Mouse (Mus musculus) lung, embryonic 16.5 days (tissue): ENCODE data around the gene Slc8a3. TPM values are rescaled to one million over a fixed set of nuclear protein-coding genes. Genes with fewer than 3 reads are reported as not detected.
"Not testable (repeated sequence)": the region's sequence is repeated elsewhere in the genome, so short reads cannot be mapped to it uniquely, and the experiment has no call there.

ENCODE experiments used
- ATAC-seq: fragments of 200-750 bp; cut with Nextera tagmentation; 2 replicates; pipeline ENCODE4 v1.8.0; 2017; ENCODE audit warnings: low read depth, mild to moderate bottlenecking, moderate library complexity
- H3K27ac ChIP-seq: fragments of 300-500 bp; sonication (generic); 2 replicates; pipeline ENCODE4 v1.5.1; 2014; ENCODE audit warnings: mild to moderate bottlenecking, control low read depth, low read length
- H3K27me3 ChIP-seq: fragments of 300-500 bp; sonication (generic); 2 replicates; pipeline ENCODE4 v1.6.1; 2014; ENCODE audit warnings: low read depth, low read length, mixed read lengths; ENCODE audit not compliant: control insufficient read depth, insufficient read depth
- H3K36me3 ChIP-seq: fragments of 300-500 bp; sonication (generic); 2 replicates; pipeline ENCODE4 v1.6.1; 2014; ENCODE audit warnings: low read length; ENCODE audit not compliant: control insufficient read depth, insufficient read depth
- H3K4me1 ChIP-seq: fragments of 300-500 bp; sonication (generic); replicated peaks from 2 replicates; pipeline ENCODE4 v1.6.1; 2014; ENCODE audit warnings: low read length, mixed read lengths; ENCODE audit not compliant: control insufficient read depth, insufficient read depth
- H3K4me2 ChIP-seq: fragments of 300-500 bp; sonication (generic); 2 replicates; pipeline ENCODE4 v1.6.1; 2014; ENCODE audit warnings: low read depth, low read length, control low read depth
- H3K4me3 ChIP-seq: fragments of 300-500 bp; sonication (generic); 2 replicates; pipeline ENCODE4 v1.5.1; 2014; ENCODE audit warnings: mild to moderate bottlenecking, low read length, control low read depth
- H3K9ac ChIP-seq: fragments of 300-500 bp; sonication (generic); 2 replicates; pipeline ENCODE4 v1.6.1; 2014; ENCODE audit warnings: low read length, control low read depth
- H3K9me3 ChIP-seq: fragments of 300-500 bp; sonication (generic); 2 replicates; pipeline ENCODE4 v1.6.1; 2016; ENCODE audit warnings: low read length; ENCODE audit not compliant: control insufficient read depth
- WGBS: fragments of 180-500 bp; shearing (Covaris S2); extraction: QIAGEN DNeasy Blood & Tissue Kit; methylation state at CpG from one replicate; pipeline ENCODE4 v1.1.7; 2014; 5-methylcytosine and 5-hydroxymethylcytosine counted together
- polyA plus RNA-seq: library from polyadenylated mRNA; unstranded; fragments of >200 nt; fragmentation: Nextera tagmentation; extraction: Ambion mirVana; gene quantifications from 2 replicates; pipeline ENCODE4 v1.2.1, GENCODE M21; 2015

The Slc8a3 gene
- 0.69 and 0.72 TPM in 2 replicates for polyA plus RNA-seq

DNA sequence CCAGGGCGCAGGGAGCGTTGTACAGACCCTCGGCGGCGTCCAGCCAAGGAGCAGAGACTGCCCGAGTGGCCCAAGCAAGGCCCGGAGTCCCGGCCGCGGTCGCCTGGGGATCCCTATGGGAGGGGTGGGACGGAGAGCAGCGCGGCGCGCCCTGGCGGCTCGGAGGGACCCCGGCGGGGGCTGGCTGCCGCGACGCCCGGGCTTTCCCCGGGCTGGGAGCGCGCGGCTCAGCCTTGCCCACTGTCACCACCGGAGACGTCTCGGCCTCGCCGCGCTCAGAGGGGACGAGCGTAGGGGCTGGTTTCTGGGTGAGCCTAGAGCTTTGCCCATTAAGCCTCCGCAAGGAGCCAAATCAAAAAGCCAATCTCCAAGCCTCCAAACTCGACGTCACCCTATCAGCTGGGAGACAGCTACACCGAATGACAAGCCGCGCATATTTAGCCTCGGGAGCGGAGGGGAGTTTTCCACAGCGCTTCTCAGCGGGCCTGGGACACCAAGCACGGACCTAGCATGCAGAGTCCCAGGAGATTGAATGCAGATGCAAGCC lies at the start of gene Slc8a3:
Gene Slc8a3, minus strand, starts transcription at position 306 of the 547 bp plus-strand sequence.
- H3K27me3 ChIP-seq, result peaks cover 16% of the 10 kb centered on the region
- no peaks in the 10 kb centered on the region for H3K9me3 ChIP-seq
- no peaks in the 10 kb centered on the region for H3K36me3 ChIP-seq
- under 1% methylated on average over 35 of the region's 47 CpGs for WGBS
- H3K27ac ChIP-seq, result no peak within 1 kb of the TSS
- H3K4me3 ChIP-seq, result peak within 1 kb of the TSS; percentile 63
- H3K4me1 ChIP-seq, result no peaks in the 10 kb centered on the region
- peak within 1 kb of the TSS; percentile 70 for H3K9ac ChIP-seq
- ATAC-seq, result peak; percentile 70
- peak within 1 kb of the TSS; percentile 96 for H3K4me2 ChIP-seq

DNA sequence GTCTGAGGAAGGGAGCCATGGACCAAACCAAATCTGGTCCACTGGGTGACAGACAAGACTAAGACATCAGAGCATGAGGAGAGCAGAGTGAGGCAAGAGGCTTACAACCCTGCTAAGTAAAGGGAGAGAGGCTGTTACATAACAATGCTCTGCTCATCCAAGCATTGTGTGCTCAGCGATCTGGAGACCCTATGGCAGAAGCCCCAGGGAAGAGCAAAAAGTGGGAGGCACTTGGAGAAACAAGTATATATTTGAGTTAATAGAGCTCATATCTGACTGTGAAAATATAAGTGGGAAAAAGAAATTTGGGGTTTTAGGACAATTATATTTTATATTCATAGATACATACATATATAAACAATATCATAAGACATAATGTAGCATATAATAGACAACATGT lies 46.4 kb upstream of the Slc8a3 start, which contains the start of gene Gm4787:
Gene Gm4787, minus strand, starts transcription at position 101 of the 400 bp plus-strand sequence.
- WGBS, result 100% methylated on average over 1 of the region's 1 CpGs
- not testable (repeated sequence) for H3K27ac ChIP-seq, H3K4me1 ChIP-seq, H3K36me3 ChIP-seq, H3K9me3 ChIP-seq, H3K4me2 ChIP-seq, H3K4me3 ChIP-seq, ATAC-seq, H3K9ac ChIP-seq, H3K27me3 ChIP-seq

GRCm38 (mm10) chr12:81333841-81334240 lies 861 bp upstream of the Slc8a3 start:
- no peak overlapping the region for H3K4me2 ChIP-seq
- H3K36me3 ChIP-seq, result no peaks in the 10 kb centered on the region
- 77% methylated on average over 5 of the region's 5 CpGs for WGBS
- no peak overlapping the region for H3K9ac ChIP-seq
- H3K9me3 ChIP-seq, result no peaks in the 10 kb centered on the region
- H3K4me3 ChIP-seq, result no peak overlapping the region
- no peak overlapping the region for H3K27ac ChIP-seq
- H3K4me1 ChIP-seq, result no peaks in the 10 kb centered on the region
- ATAC-seq, result no peak
- peaks cover 16% of the 10 kb centered on the region for H3K27me3 ChIP-seq

- no peaks in the 10 kb centered on the region for H3K4me1 ChIP-seq
- WGBS, result under 1% methylated on average over 46 of the region's 54 CpGs
These were observed 774 bp downstream of the Slc8a3 start for GRCm38 (mm10) chr12:81331937-81332874.

DNA sequence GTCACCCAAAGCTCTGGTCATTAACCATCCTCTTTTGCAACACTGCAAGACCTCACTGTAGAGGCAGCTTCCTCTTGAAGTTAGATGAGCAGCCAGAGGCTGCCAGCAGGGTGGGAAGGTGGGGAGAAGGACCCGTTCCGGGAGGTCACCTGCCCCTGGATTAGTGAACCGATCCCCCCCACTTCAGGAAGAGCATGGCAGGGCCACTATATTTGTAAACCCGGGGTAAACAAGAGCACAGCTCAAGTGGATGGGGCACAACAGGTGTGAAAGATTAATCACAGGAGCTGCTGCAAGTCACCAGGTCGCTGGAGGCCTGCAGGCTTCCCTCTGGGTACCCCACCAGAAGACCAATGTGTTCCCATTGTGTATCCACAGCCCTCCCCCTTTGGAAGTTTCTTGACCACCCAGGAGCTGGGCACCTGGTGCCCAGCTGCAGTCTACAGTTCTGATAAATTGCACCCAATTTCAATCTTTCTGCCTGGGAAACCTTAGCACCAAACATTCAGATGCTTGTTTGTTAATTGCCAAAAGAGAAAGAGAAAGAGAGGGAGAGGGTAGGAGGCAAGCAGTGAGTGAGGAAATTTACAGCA lies 1.8 kb downstream of the Slc8a3 start:
- H3K27ac ChIP-seq, result no peak overlapping the region
- no peak overlapping the region for H3K9ac ChIP-seq
- H3K4me3 ChIP-seq, result no peak overlapping the region
- H3K9me3 ChIP-seq, result no peaks in the 10 kb centered on the region
- no peaks in the 10 kb centered on the region for H3K4me1 ChIP-seq
- no peaks in the 10 kb centered on the region for H3K36me3 ChIP-seq
- 35% methylated on average over 5 of the region's 5 CpGs for WGBS
- peaks cover 16% of the 10 kb centered on the region for H3K27me3 ChIP-seq
- no peak for ATAC-seq
- no peak overlapping the region for H3K4me2 ChIP-seq

More at GRCm38 (mm10) chr12:81331937-81332874, 774 bp downstream of the Slc8a3 start:
- peak overlapping the region; percentile 96 for H3K4me2 ChIP-seq
- peak overlapping the region; percentile 63 for H3K4me3 ChIP-seq
- H3K36me3 ChIP-seq, result no peaks in the 10 kb centered on the region
- H3K27ac ChIP-seq, result no peak overlapping the region
- H3K9ac ChIP-seq, result peak overlapping the region; percentile 70
- H3K27me3 ChIP-seq, result peaks cover 16% of the 10 kb centered on the region
- peak; percentile 72 for ATAC-seq
- H3K9me3 ChIP-seq, result no peaks in the 10 kb centered on the region

DNA sequence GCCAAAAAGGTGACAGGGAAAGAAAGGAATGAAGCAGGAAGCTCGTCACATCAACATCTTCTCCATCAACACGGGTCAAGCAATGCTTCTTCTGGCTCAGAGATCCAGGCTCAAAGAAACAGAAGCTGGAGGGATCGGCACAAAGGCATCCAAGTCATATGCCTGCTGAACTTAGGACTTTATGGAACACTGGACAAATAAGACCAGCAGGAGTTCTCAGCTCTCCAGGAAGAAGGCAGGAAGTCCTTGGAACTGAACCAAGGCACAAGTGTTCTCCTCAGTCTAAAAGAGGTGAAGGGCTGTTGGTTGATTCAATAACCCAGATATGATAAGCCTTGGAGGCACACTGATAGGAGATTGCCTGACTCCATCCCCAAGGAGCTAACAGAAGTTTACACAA lies 8.0 kb downstream of the Slc8a3 start:
- no peaks in the 10 kb centered on the region for H3K9me3 ChIP-seq
- H3K9ac ChIP-seq, result no peak overlapping the region
- 54% methylated on average over 3 of the region's 3 CpGs for WGBS
- H3K36me3 ChIP-seq, result no peaks in the 10 kb centered on the region
- H3K4me2 ChIP-seq, result no peak overlapping the region
- H3K4me3 ChIP-seq, result no peak overlapping the region
- no peak overlapping the region for H3K27ac ChIP-seq
- H3K27me3 ChIP-seq, result no peaks in the 10 kb centered on the region
- H3K4me1 ChIP-seq, result no peaks in the 10 kb centered on the region
- ATAC-seq, result no peak

DNA sequence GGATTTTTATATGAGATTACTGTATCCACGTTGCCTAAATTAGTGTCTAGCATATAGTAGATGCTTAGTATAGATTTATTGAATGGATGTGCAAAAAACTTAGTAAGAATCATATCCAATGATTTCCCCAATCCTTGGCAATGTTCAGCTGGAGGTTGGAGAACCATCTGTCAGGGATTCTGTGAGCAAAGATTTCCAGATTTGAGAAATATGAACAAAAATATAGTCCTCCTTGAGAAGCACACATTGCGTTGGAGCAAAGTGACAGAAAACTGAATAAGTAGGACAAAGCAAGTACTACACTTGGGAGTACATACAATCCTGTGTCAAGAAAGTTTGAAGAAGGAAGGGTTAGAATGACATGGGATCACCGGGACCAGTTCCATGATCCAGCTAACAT lies 8.9 kb downstream of the Slc8a3 start:
- H3K27ac ChIP-seq, result no peak overlapping the region
- H3K4me1 ChIP-seq, result no peaks in the 10 kb centered on the region
- ATAC-seq, result no peak
- H3K9ac ChIP-seq, result no peak overlapping the region
- 87% methylated on average over 3 of the region's 3 CpGs for WGBS
- H3K4me2 ChIP-seq, result no peak overlapping the region
- no peaks in the 10 kb centered on the region for H3K36me3 ChIP-seq
- no peaks in the 10 kb centered on the region for H3K9me3 ChIP-seq
- H3K27me3 ChIP-seq, result no peaks in the 10 kb centered on the region
- H3K4me3 ChIP-seq, result no peak overlapping the region

DNA sequence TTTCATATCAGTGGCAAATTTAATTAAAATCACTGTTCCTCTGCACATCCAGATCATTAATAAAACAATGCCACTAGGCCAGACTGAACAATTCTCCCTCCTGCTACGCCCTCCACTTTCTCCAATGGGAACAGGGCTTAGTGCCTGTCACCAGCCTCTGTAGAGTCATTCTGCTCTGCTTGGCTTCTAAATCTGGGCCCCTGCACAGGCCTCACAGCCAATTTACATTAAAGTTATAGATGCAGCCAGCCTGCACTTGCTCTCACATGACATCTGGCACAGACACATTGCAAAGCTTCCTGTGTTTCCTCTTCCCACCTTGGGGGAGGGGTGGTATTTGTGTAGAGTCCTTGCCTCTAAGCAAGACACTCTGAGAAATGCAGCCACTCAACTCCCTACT lies 12.0 kb downstream of the Slc8a3 start:
- no peaks in the 10 kb centered on the region for H3K36me3 ChIP-seq

DNA sequence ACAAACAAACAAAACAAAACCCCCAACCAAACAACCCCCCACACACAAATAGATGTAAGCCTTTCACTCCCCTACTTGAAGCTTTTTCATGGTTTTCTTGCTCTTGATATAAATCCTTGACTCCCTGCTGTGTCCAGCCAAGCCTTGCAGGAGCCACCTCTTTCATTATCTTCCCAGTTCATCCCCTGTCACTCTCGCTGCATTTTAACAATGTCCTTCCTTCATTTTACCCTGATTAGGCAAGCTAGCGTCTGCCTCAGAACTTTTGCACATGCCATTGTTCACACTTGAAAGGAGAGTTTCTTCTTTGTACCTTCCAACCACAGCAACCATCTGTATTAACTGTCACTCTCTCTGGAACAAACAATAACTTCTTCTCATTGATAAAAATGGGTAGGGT lies 15.2 kb downstream of the Slc8a3 start:
- Histone ChIP-seq H3K27me3 (no peaks in the 10 kb centered on the region), H3K4me2 (no peak overlapping the region)
- ATAC-seq, result no peak

More for the DNA sequence above, 12.0 kb downstream of the Slc8a3 start:
- Histone ChIP-seq H3K4me2 (no peak overlapping the region), H3K4me3 (no peak overlapping the region), H3K27ac (no peak overlapping the region), H3K27me3 (no peaks in the 10 kb centered on the region), H3K4me1 (no peaks in the 10 kb centered on the region), H3K9ac (no peak overlapping the region), H3K9me3 (no peaks in the 10 kb centered on the region)
- ATAC-seq, result no peak
- 79% methylated on average over 1 of the region's 1 CpGs for WGBS

More for the DNA sequence above, 15.2 kb downstream of the Slc8a3 start:
- no peaks in the 10 kb centered on the region for H3K9me3 ChIP-seq
- 44% methylated on average over 2 of the region's 2 CpGs for WGBS
- no peak overlapping the region for H3K27ac ChIP-seq
- H3K4me3 ChIP-seq, result no peak overlapping the region
- no peaks in the 10 kb centered on the region for H3K36me3 ChIP-seq
- H3K9ac ChIP-seq, result no peak overlapping the region
- H3K4me1 ChIP-seq, result no peaks in the 10 kb centered on the region
